Mouse (Mus musculus): ENCODE measurements at regions not wholly inside any gene's neighbourhood (a gene's known extent, or its start where the extent isn't known, plus 50 kb on each side); places are given as distances from the start of the nearest gene placed in this dataset.

- DNase-seq (ENCODE audit: inconsistent ontology term) = peak; percentile 11
Measured at GRCm38 (mm10) chr12:98043436-98043835, 215.8 kb downstream of the Galc start.

- no peak for DNase-seq (ENCODE audit: inconsistent ontology term)
Measured at GRCm38 (mm10) chr12:98039677-98040076, 219.6 kb downstream of the Galc start.

GRCm38 (mm10) chr12:98023655-98024054, 235.6 kb downstream of the Galc start:
- peak; percentile 60 for DNase-seq (ENCODE audit: inconsistent ontology term)

GRCm38 (mm10) chr12:98014607-98015278, 244.5 kb downstream of the Galc start:
- no peak for DNase-seq (ENCODE audit: inconsistent ontology term)

GRCm38 (mm10) chr12:98009175-98009574, 250.1 kb downstream of the Galc start:
- no peak for DNase-seq (ENCODE audit: inconsistent ontology term)

GRCm38 (mm10) chr12:98005671-98006469, 253.4 kb downstream of the Galc start:
- DNase-seq (ENCODE audit: inconsistent ontology term) = peak; percentile 79

GRCm38 (mm10) chr12:98002217-98002616, 257.0 kb downstream of the Galc start:
- no peak for DNase-seq (ENCODE audit: inconsistent ontology term)

GRCm38 (mm10) chr12:97994884-97995283, 264.4 kb downstream of the Galc start:
- DNase-seq (ENCODE audit: inconsistent ontology term) = no peak

GRCm38 (mm10) chr12:97993937-97994336, 265.3 kb downstream of the Galc start:
- DNase-seq (ENCODE audit: inconsistent ontology term) = no peak

- DNase-seq (ENCODE audit: inconsistent ontology term) = no peak
Measured at GRCm38 (mm10) chr12:97983390-97983789, 275.9 kb downstream of the Galc start.

- no peak for DNase-seq (ENCODE audit: inconsistent ontology term)
Measured at GRCm38 (mm10) chr12:97978668-97979067, 280.6 kb downstream of the Galc start.

GRCm38 (mm10) chr12:97978178-97978651, 281.0 kb downstream of the Galc start:
- peak; percentile 86 for DNase-seq (ENCODE audit: inconsistent ontology term)

GRCm38 (mm10) chr12:97977633-97978032, 281.6 kb downstream of the Galc start:
- peak; percentile 44 for DNase-seq (ENCODE audit: inconsistent ontology term)

GRCm38 (mm10) chr12:97973909-97974510, 285.2 kb downstream of the Galc start:
- no peak for DNase-seq (ENCODE audit: inconsistent ontology term)

- DNase-seq (ENCODE audit: inconsistent ontology term) = no peak
Measured at GRCm38 (mm10) chr12:97957201-97957600, 302.1 kb downstream of the Galc start.

GRCm38 (mm10) chr12:97953336-97953735, 305.9 kb downstream of the Galc start:
- no peak for DNase-seq (ENCODE audit: inconsistent ontology term)

GRCm38 (mm10) chr12:97952204-97952603, 307.1 kb downstream of the Galc start:
- DNase-seq (ENCODE audit: inconsistent ontology term) = no peak

GRCm38 (mm10) chr12:97950072-97950471, 309.2 kb downstream of the Galc start:
- DNase-seq (ENCODE audit: inconsistent ontology term) = no peak

- no peak for DNase-seq (ENCODE audit: inconsistent ontology term)
Measured at GRCm38 (mm10) chr12:97947421-97947820, 311.8 kb downstream of the Galc start.

- no peak for DNase-seq (ENCODE audit: inconsistent ontology term)
Measured at GRCm38 (mm10) chr12:97938361-97938760, 320.9 kb downstream of the Galc start.

- DNase-seq (ENCODE audit: inconsistent ontology term) = no peak
Measured at GRCm38 (mm10) chr12:97929877-97930276, 329.4 kb downstream of the Galc start.

- no peak for DNase-seq (ENCODE audit: inconsistent ontology term)
Measured at GRCm38 (mm10) chr12:97927036-97927435, 332.2 kb downstream of the Galc start.
